Mouse (Mus musculus) MEL (cell line): ENCODE data around the gene Zfp146. TPM values are rescaled to one million over a fixed set of nuclear protein-coding genes. Genes with fewer than 3 reads are reported as not detected.

Experiments used
- DNase-seq: peaks from one replicate; pipeline ENCODE4 v3.0.0; 2011; ENCODE audit warnings: low read depth, low spot score
- H3K27ac ChIP-seq: 2 replicates; pipeline ENCODE4 v1.5.1; 2012; ENCODE audit warnings: low read depth, mild to moderate bottlenecking, control low read depth, low read length, moderate library complexity; ENCODE audit not compliant: control insufficient read depth
- H3K27me3 ChIP-seq, 2 experiments: fragments of 150-350 bp in 1 of 2; sonication (generic) in 1 of 2; 2 replicates each; pipeline ENCODE4 v1.6.1; 2012; ENCODE audit warnings: low read length in 2 of 2, mild to moderate bottlenecking in 2 of 2, improper control_type of control experiment in 1 of 2, moderate library complexity in 1 of 2; ENCODE audit not compliant: insufficient read depth in 2 of 2, control insufficient read depth in 1 of 2
- H3K36me3 ChIP-seq, 2 experiments: 2 replicates each; pipeline ENCODE4 v1.6.1; 2012 to 2014; ENCODE audit warnings: low read length in 2 of 2, improper control_type of control experiment in 1 of 2, inconsistent platforms in 1 of 2, mild to moderate bottlenecking in 1 of 2; ENCODE audit not compliant: insufficient read depth in 2 of 2, control insufficient read depth in 1 of 2
- H3K4me1 ChIP-seq, 2 experiments: fragments of 150-350 bp in 1 of 2; sonication (generic) in 1 of 2; 2 replicates each; pipeline ENCODE4 v1.6.1; 2012; ENCODE audit warnings: low read length in 2 of 2, improper control_type of control experiment in 1 of 2, mild to moderate bottlenecking in 1 of 2; ENCODE audit not compliant: insufficient read depth in 2 of 2, control insufficient read depth in 1 of 2
- H3K4me3 ChIP-seq, 2 experiments: fragments of 150-350 bp in 1 of 2; sonication (generic) in 1 of 2; 2 replicates each; pipeline ENCODE4 v1.5.1; 2012; ENCODE audit warnings: low read depth in 2 of 2, low read length in 2 of 2, mild to moderate bottlenecking in 2 of 2, moderate library complexity in 2 of 2, control low read depth in 1 of 2, improper control_type of control experiment in 1 of 2; ENCODE audit not compliant: control insufficient read depth in 1 of 2, insufficient read depth in 1 of 2
- H3K79me2 ChIP-seq: 2 replicates; pipeline ENCODE4 v1.6.1; 2012; ENCODE audit warnings: mild to moderate bottlenecking, low read length, moderate library complexity; ENCODE audit not compliant: control insufficient read depth, poor library complexity, insufficient read depth
- H3K9ac ChIP-seq: 2 replicates; pipeline ENCODE4 v1.6.1; 2012; ENCODE audit warnings: low read depth, mild to moderate bottlenecking, control low read depth, low read length, moderate library complexity; ENCODE audit not compliant: control insufficient read depth, poor library complexity, severe bottlenecking
- H3K9me3 ChIP-seq: fragments of 150-350 bp; sonication (generic); replicated peaks from 2 replicates; pipeline ENCODE4 v1.6.1; 2012; ENCODE audit warnings: mild to moderate bottlenecking, low read length, improper control_type of control experiment, moderate library complexity; ENCODE audit not compliant: insufficient read depth
- BHLHE40 ChIP-seq: IDR thresholded peaks from 2 replicates; pipeline ENCODE4 v1.6.1; 2012; ENCODE audit warnings: low read depth, mild to moderate bottlenecking, inconsistent platforms, low read length, improper control_type of control experiment, borderline replicate concordance
- CHD1 ChIP-seq: IDR thresholded peaks from 2 replicates; pipeline ENCODE4 v1.6.1; 2012; ENCODE audit warnings: low read depth, mild to moderate bottlenecking, inconsistent platforms, low read length, improper control_type of control experiment
- E2F4 ChIP-seq: IDR thresholded peaks from 2 replicates; pipeline ENCODE4 v1.6.1; 2011; ENCODE audit warnings: low read depth, low read length, improper control_type of control experiment, borderline replicate concordance
- ELF1 ChIP-seq: IDR thresholded peaks from 2 replicates; pipeline ENCODE4 v1.6.1; 2014; ENCODE audit warnings: low read depth, mild to moderate bottlenecking, inconsistent platforms, low read length, improper control_type of control experiment, moderate library complexity
- EP300 ChIP-seq, 2 experiments: IDR thresholded peaks; 2 replicates each; pipeline ENCODE4 v1.6.1; 2011; ENCODE audit warnings: improper control_type of control experiment in 2 of 2, low read length in 2 of 2, low read depth in 1 of 2, mild to moderate bottlenecking in 1 of 2
- JUND ChIP-seq: IDR thresholded peaks from 2 replicates; pipeline ENCODE4 v1.6.1; 2011; ENCODE audit warnings: low read depth, mild to moderate bottlenecking, improper control_type of control experiment, low read length
- KAT2A ChIP-seq: conservative IDR thresholded peaks from 2 replicates; pipeline ENCODE4 v1.6.1; 2012; ENCODE audit warnings: low read depth, low read length, improper control_type of control experiment, inconsistent platforms
- MAZ ChIP-seq: IDR thresholded peaks from 2 replicates; pipeline ENCODE4 v1.6.1; 2012; ENCODE audit warnings: low read depth, mild to moderate bottlenecking, inconsistent platforms, low read length, improper control_type of control experiment
- MEF2A ChIP-seq: IDR thresholded peaks from 2 replicates; pipeline ENCODE4 v1.6.1; 2014; ENCODE audit warnings: low read depth, mild to moderate bottlenecking, inconsistent platforms, low read length, improper control_type of control experiment; ENCODE audit not compliant: poor library complexity, insufficient replicate concordance, severe bottlenecking; ENCODE audit errors: extremely low read depth
- MXI1 ChIP-seq: IDR thresholded peaks from 2 replicates; pipeline ENCODE4 v1.6.1; 2011; ENCODE audit warnings: mild to moderate bottlenecking, low read depth, low read length, improper control_type of control experiment
- MYC ChIP-seq: IDR thresholded peaks from 2 replicates; pipeline ENCODE4 v1.6.1; 2011; ENCODE audit warnings: low read depth, mild to moderate bottlenecking, low read length, improper control_type of control experiment, moderate library complexity
- NELFE ChIP-seq: IDR thresholded peaks from 2 replicates; pipeline ENCODE4 v1.6.1; 2011; ENCODE audit warnings: low read depth, low read length, improper control_type of control experiment
- POLR2AphosphoS2 ChIP-seq: IDR thresholded peaks from 2 replicates; pipeline ENCODE4 v1.6.1; 2011; ENCODE audit warnings: low read length, improper control_type of control experiment
- POLR2AphosphoS5 ChIP-seq: IDR thresholded peaks from 2 replicates; pipeline ENCODE4 v1.6.1; 2012; ENCODE audit warnings: low read depth, borderline replicate concordance, mild to moderate bottlenecking, inconsistent platforms, low read length, moderate library complexity, mixed read lengths
- RCOR1 ChIP-seq: IDR thresholded peaks from 2 replicates; pipeline ENCODE4 v1.6.1; 2012; ENCODE audit warnings: low read depth, mild to moderate bottlenecking, inconsistent platforms, low read length, improper control_type of control experiment
- SIN3A ChIP-seq: IDR thresholded peaks from 2 replicates; pipeline ENCODE4 v1.6.1; 2012; ENCODE audit warnings: low read length, improper control_type of control experiment, inconsistent platforms
- TBP ChIP-seq: IDR thresholded peaks from 2 replicates; pipeline ENCODE4 v1.8.0; 2011; ENCODE audit warnings: low read depth, low read length, improper control_type of control experiment
- TCF12 ChIP-seq: IDR thresholded peaks from 2 replicates; pipeline ENCODE4 v1.6.1; 2014; ENCODE audit warnings: low read depth, mild to moderate bottlenecking, inconsistent platforms, low read length, improper control_type of control experiment, moderate library complexity
- USF1 ChIP-seq: IDR thresholded peaks from 2 replicates; pipeline ENCODE4 v1.6.1; 2014; ENCODE audit warnings: low read depth, mild to moderate bottlenecking, inconsistent platforms, low read length, improper control_type of control experiment, moderate library complexity
- ZMIZ1 ChIP-seq: IDR thresholded peaks from 2 replicates; pipeline ENCODE4 v1.6.1; 2012; ENCODE audit warnings: low read depth, mild to moderate bottlenecking, inconsistent platforms, low read length, improper control_type of control experiment, moderate library complexity
- ZNF384 ChIP-seq: IDR thresholded peaks from 2 replicates; pipeline ENCODE4 v1.6.1; 2012; ENCODE audit warnings: low read depth, mild to moderate bottlenecking, inconsistent platforms, low read length, improper control_type of control experiment
- polyA plus RNA-seq, 2 experiments: library from polyadenylated mRNA; stranded (reverse) in 1 of 2; unstranded in 1 of 2; fragments of >175 nt in 1 of 2; fragments of >200 nt in 1 of 2; gene quantifications; 2 replicates each; pipeline versions ENCODE4 v1.2.1 to v1.2.4; 2012; ENCODE audit warnings: low replicate concordance in 2 of 2, low read depth in 1 of 2; ENCODE audit not compliant: insufficient read length in 2 of 2, insufficient read depth in 1 of 2, missing spikeins in 1 of 2
- total RNA-seq: library from RNA; depleted of rRNA; stranded (reverse); fragments of 300-350 nt; gene quantifications from 2 replicates; pipeline ENCODE4 v1.2.3, GENCODE M21; 2012

Gene Zfp146
- total and polyA plus RNA-seq, 3 experiments: 35.5 to 38.9 TPM; not detected in 1

- Histone ChIP-seq H3K27me3 (no peaks in the 10 kb centered on the region), H3K4me1 (peaks cover 0 to 10% of the 10 kb centered on the region in 2 experiments; a peak in 2 of 4 replicates), H3K27ac (no peak overlapping the region), H3K9ac (no peak overlapping the region), H3K79me2 (peaks cover 5% of the 10 kb centered on the region; the same call in 1 of the 2 replicates), H3K36me3 (peaks cover 3 to 5% of the 10 kb centered on the region in 2 experiments), H3K9me3 (no peaks in the 10 kb centered on the region), H3K4me3 (no peak overlapping the region)
- no peak for TF ChIP-seq RCOR1
- TF ChIP-seq ELF1: no peak
- TF ChIP-seq NELFE: no peak
- no peak for TF ChIP-seq ZNF384
- TF ChIP-seq POLR2AphosphoS5: no peak
- no peak for TF ChIP-seq KAT2A
- no peak for TF ChIP-seq E2F4
- DNase-seq: no peak
Observed at GRCm38 (mm10) chr7:30189116-30189491, 19.6 kb upstream of the Zfp146 start.

GRCm38 (mm10) chr7:30188344-30189115 lies 19.0 kb upstream of the Zfp146 start:
- no peaks in the 10 kb centered on the region for H3K9me3 ChIP-seq
- no peak overlapping the region for H3K4me3 ChIP-seq
- DNase-seq: no peak
- H3K36me3 ChIP-seq: peaks cover 3 to 4% of the 10 kb centered on the region in 2 experiments
- no peak for TF ChIP-seq MXI1
- no peak for TF ChIP-seq JUND
- TF ChIP-seq CHD1: no peak
- TF ChIP-seq USF1: no peak
- no peak for TF ChIP-seq TCF12
- no peak for TF ChIP-seq ZMIZ1
- no peak for TF ChIP-seq KAT2A
- TF ChIP-seq MYC: no peak
- no peak for TF ChIP-seq SIN3A
- no peak for TF ChIP-seq BHLHE40
- TF ChIP-seq RCOR1: no peak
- TF ChIP-seq POLR2AphosphoS2: no peak
- TF ChIP-seq TBP: no peak
- TF ChIP-seq EP300 (IDR thresholded peaks at IDR 0.05; ENCODE audit: low read depth in 1 of 2, low read length in 2 of 2): no peak
- TF ChIP-seq MEF2A: no peak
- no peak for TF ChIP-seq MAZ
- H3K4me1 ChIP-seq: peaks cover 0 to 9% of the 10 kb centered on the region in 2 experiments; a peak in 2 of 4 replicates
- no peak overlapping the region for H3K27ac ChIP-seq
- no peak overlapping the region for H3K9ac ChIP-seq
- peaks cover 5% of the 10 kb centered on the region; the same call in 1 of the 2 replicates for H3K79me2 ChIP-seq
- H3K27me3 ChIP-seq: no peaks in the 10 kb centered on the region
